Mouse (Mus musculus) forebrain, postnatal 0 days (tissue): ENCODE data around the gene Cgnl1. TPM values are rescaled to one million over a fixed set of nuclear protein-coding genes. Genes with fewer than 3 reads are reported as not detected.
"Not testable (repeated sequence)": the region's sequence is repeated elsewhere in the genome, so short reads cannot be mapped to it uniquely, and the experiment has no call there.

Source experiments
- ATAC-seq: fragments of 200-750 bp; cut with Nextera tagmentation; 2 replicates; pipeline ENCODE4 v1.8.0; 2017; ENCODE audit warnings: mild to moderate bottlenecking, moderate library complexity
- DNase-seq: peaks from one replicate; pipeline ENCODE4 v3.0.0-alpha.2; 2015
- H3K27ac ChIP-seq: fragments of 300-500 bp; sonication (generic); 2 replicates; pipeline ENCODE4 v1.5.1; 2014; ENCODE audit warnings: low read depth, mild to moderate bottlenecking, antibody characterized with exemption, low read length, moderate library complexity, mixed read lengths
- H3K27me3 ChIP-seq: fragments of 300-500 bp; sonication (generic); 2 replicates; pipeline ENCODE4 v1.6.1; 2014; ENCODE audit warnings: mild to moderate bottlenecking, low read length, mixed read lengths; ENCODE audit not compliant: insufficient read depth
- H3K36me3 ChIP-seq: fragments of 300-500 bp; sonication (generic); 2 replicates; pipeline ENCODE4 v1.6.1; 2014; ENCODE audit warnings: mild to moderate bottlenecking, moderate library complexity; ENCODE audit not compliant: insufficient read depth
- H3K4me1 ChIP-seq: fragments of 300-500 bp; sonication (generic); 2 replicates; pipeline ENCODE4 v1.6.1; 2014; ENCODE audit warnings: antibody characterized with exemption; ENCODE audit not compliant: insufficient read depth
- H3K4me2 ChIP-seq: fragments of 300-500 bp; sonication (generic); 2 replicates; pipeline ENCODE4 v1.6.1; 2014; ENCODE audit warnings: low read depth, mild to moderate bottlenecking, moderate library complexity
- H3K4me3 ChIP-seq: fragments of 300-500 bp; sonication (generic); 2 replicates; pipeline ENCODE4 v1.5.1; 2014; ENCODE audit warnings: low read depth, low read length, mixed read lengths
- H3K9ac ChIP-seq: fragments of 300-500 bp; sonication (generic); 2 replicates; pipeline ENCODE4 v1.6.1; 2014; ENCODE audit warnings: mild to moderate bottlenecking
- H3K9me3 ChIP-seq: fragments of 300-500 bp; sonication (generic); 2 replicates; pipeline ENCODE4 v1.6.1; 2016; ENCODE audit warnings: low read length
- CTCF ChIP-seq: sonication (generic); IDR thresholded peaks from 2 replicates; pipeline ENCODE4 v1.5.1; 2016; ENCODE audit warnings: antibody characterized with exemption, control low read depth, low read depth
- WGBS: fragments of 180-500 bp; shearing (Covaris S2); extraction: QIAGEN DNeasy Blood & Tissue Kit; methylation state at CpG from one replicate; pipeline ENCODE4 v1.1.7; 2014; 5-methylcytosine and 5-hydroxymethylcytosine counted together
- polyA plus RNA-seq: library from polyadenylated mRNA; unstranded; fragments of >200 nt; fragmentation: Nextera tagmentation; extraction: Ambion mirVana; gene quantifications from 2 replicates; pipeline ENCODE4 v1.2.1, GENCODE M21; 2015
- total RNA-seq: library from RNA; depleted of rRNA; stranded (reverse); fragments of >200 nt; gene quantifications from 2 replicates; pipeline ENCODE4 v1.2.3, GENCODE M21; 2014

Gene Cgnl1
- total and polyA plus RNA-seq, 2 experiments from 2014 or later, result 5.0 to 8.5 TPM

DNA sequence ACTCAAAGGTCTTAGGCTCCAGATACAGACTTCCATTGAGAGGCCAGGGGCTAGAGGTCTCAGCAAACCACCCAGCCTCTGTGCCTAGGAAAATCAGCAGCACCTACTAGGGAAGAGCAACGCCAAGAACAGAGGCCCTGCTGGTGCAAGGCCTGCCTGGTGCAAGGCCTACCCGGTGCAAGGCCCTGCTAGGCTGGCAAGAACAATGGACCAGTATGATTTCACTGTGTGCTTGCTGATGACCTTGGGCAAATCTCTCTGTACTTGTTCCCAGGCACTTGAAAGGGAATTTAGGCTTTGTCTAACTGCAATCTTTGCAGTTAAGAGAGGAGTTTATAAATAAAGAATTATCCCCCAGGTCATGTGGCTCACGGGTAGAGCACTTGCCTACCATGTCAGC, 148.8 kb downstream of the Cgnl1 start:
- no peak for ATAC-seq
- no peaks in the 10 kb centered on the region for H3K36me3 ChIP-seq
- WGBS, result 55% methylated on average over 3 of the region's 3 CpGs
- H3K4me2 ChIP-seq, result no peak overlapping the region
- H3K9ac ChIP-seq, result no peak overlapping the region
- no peaks in the 10 kb centered on the region for H3K27me3 ChIP-seq
- no peak for DNase-seq
- no peak overlapping the region for H3K27ac ChIP-seq
- no peaks in the 10 kb centered on the region for H3K4me1 ChIP-seq
- no peak overlapping the region for H3K4me3 ChIP-seq
- no peaks in the 10 kb centered on the region for H3K9me3 ChIP-seq
- no peak for TF ChIP-seq CTCF

DNA sequence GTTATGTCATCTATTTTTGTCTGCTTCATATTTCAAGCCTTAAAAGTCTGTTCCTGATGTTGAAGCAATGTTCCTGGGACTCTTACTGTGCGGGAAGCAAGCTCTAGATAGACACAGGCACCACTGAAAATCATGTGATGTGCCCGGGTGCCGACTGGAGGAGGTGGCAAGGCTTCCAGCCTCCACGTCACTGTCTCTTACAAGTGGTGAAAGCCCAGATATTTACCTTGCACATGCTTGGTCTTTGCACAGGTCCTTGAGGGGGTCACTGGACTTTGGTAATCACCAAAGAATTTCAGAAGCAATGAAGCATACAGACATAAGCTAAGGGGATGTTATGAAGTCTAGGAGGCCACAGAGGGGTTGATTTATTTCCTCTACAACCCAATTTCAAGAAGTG, 149.4 kb downstream of the Cgnl1 start:
- no peak overlapping the region for H3K27ac ChIP-seq
- no peaks in the 10 kb centered on the region for H3K4me1 ChIP-seq
- ATAC-seq (no peak), DNase-seq (no peak)
- no peaks in the 10 kb centered on the region for H3K27me3 ChIP-seq
- no peak overlapping the region for H3K4me2 ChIP-seq
- no peak for TF ChIP-seq CTCF
- H3K4me3 ChIP-seq, result no peak overlapping the region
- no peaks in the 10 kb centered on the region for H3K36me3 ChIP-seq
- WGBS, result 91% methylated on average over 4 of the region's 4 CpGs
- H3K9ac ChIP-seq, result no peak overlapping the region
- no peaks in the 10 kb centered on the region for H3K9me3 ChIP-seq

- ATAC-seq, DNase-seq, H3K27ac ChIP-seq, H3K4me1 ChIP-seq, H3K9me3 ChIP-seq, H3K36me3 ChIP-seq, H3K4me2 ChIP-seq, H3K27me3 ChIP-seq, H3K4me3 ChIP-seq, H3K9ac ChIP-seq: not testable (repeated sequence)
- WGBS, result 79% methylated on average over 5 of the region's 5 CpGs
Observed at GRCm38 (mm10) chr9:71620116-71620515, 151.3 kb downstream of the Cgnl1 start.

DNA sequence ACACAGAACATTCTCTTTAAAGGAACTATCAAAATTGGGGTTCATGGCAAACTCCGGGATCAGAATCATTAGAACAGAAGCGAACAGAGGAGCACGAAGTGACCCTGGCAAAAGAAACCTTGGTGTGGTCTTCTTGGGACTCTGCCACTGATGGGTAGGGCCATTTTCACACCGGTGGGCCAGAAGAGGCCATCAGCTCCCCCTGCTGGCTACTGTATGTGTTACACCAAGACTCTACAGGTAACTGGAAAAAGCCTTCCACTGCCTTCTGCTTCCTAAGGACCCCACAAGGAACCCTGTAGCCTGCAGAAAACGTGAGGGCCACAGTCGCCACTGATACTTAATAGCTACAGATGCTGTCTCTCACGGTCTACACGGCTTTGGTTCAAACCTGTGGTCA, 154.0 kb downstream of the Cgnl1 start:
- H3K9ac ChIP-seq, result no peak overlapping the region
- WGBS, result 64% methylated on average over 8 of the region's 8 CpGs
- no peak overlapping the region for H3K4me2 ChIP-seq
- no peak overlapping the region for H3K4me3 ChIP-seq
- TF ChIP-seq CTCF, result peak; percentile 59
- H3K27ac ChIP-seq, result no peak overlapping the region
- H3K4me1 ChIP-seq, result no peaks in the 10 kb centered on the region
- DNase-seq (no peak), ATAC-seq (no peak)
- H3K9me3 ChIP-seq, result no peaks in the 10 kb centered on the region
- H3K36me3 ChIP-seq, result no peaks in the 10 kb centered on the region
- H3K27me3 ChIP-seq, result no peaks in the 10 kb centered on the region

DNA sequence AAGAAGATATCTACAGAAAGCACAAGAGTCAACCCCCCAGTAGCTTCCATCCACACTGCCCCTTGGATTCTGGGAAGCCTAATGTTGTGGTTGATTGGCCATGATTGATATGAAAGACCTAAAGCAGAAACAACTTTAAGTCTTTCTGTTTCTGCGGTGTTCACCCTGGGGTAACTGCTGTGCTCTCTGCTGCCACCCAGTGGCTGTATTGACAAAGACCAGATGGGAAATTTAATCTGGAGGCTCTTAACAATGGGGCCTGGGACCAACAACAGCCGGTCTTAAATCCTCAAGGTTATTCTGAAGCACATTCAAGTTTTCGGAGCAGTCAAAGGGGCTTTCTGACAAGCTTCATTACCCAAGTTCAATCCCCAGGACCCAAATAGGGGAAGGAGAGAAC, 155.2 kb downstream of the Cgnl1 start:
- ATAC-seq, result peak; percentile 60
- peak; percentile 91 for TF ChIP-seq CTCF
- peak; percentile 86 for DNase-seq
- no peaks in the 10 kb centered on the region for H3K4me1 ChIP-seq
- H3K36me3 ChIP-seq, result no peaks in the 10 kb centered on the region
- H3K27me3 ChIP-seq, result no peaks in the 10 kb centered on the region
- H3K27ac ChIP-seq, result no peak overlapping the region
- H3K4me2 ChIP-seq, result no peak overlapping the region
- 4% methylated on average over 3 of the region's 3 CpGs for WGBS
- no peak overlapping the region for H3K9ac ChIP-seq
- H3K9me3 ChIP-seq, result no peaks in the 10 kb centered on the region
- H3K4me3 ChIP-seq, result no peak overlapping the region

- no peak for ATAC-seq
Observed at GRCm38 (mm10) chr9:71614643-71615042, 156.8 kb downstream of the Cgnl1 start.

DNA sequence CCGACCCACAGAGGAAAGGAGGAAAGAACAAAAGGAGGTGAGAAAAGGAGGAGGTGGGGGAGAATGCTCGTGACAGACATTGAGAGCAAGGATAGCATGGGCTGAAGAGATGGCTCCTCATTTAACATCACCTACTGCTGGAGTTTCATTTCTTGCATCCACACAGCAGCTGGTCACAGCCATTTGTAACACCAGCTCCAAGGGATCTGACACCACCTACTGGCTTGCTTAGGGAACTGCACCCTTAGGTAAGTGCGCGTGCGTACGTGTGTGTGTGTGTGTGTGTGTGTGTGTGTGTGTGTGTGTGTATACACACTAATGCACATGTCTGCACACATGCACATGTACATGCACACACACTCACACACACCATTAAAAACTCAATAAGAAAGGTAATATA, 158.4 kb downstream of the Cgnl1 start:
- Histone ChIP-seq H3K36me3 (no peaks in the 10 kb centered on the region), H3K27me3 (no peaks in the 10 kb centered on the region), H3K4me2 (no peak overlapping the region), H3K4me3 (no peak overlapping the region), H3K27ac (no peak overlapping the region), H3K9ac (no peak overlapping the region), H3K4me1 (no peaks in the 10 kb centered on the region), H3K9me3 (no peaks in the 10 kb centered on the region)
- WGBS, result 88% methylated on average over 6 of the region's 6 CpGs
- TF ChIP-seq CTCF, result peak; percentile 73
- DNase-seq (no peak), ATAC-seq (no peak)

More at GRCm38 (mm10) chr9:71614643-71615042, 156.8 kb downstream of the Cgnl1 start:
- Histone ChIP-seq H3K4me1 (no peaks in the 10 kb centered on the region), H3K36me3 (no peaks in the 10 kb centered on the region), H3K9me3 (no peaks in the 10 kb centered on the region), H3K4me3 (no peak overlapping the region), H3K27ac (no peak overlapping the region), H3K4me2 (no peak overlapping the region), H3K9ac (no peak overlapping the region), H3K27me3 (no peaks in the 10 kb centered on the region)
- 28% methylated on average over 2 of the region's 2 CpGs for WGBS
- peak; percentile 29 for DNase-seq
- TF ChIP-seq CTCF, result peak; percentile 70

DNA sequence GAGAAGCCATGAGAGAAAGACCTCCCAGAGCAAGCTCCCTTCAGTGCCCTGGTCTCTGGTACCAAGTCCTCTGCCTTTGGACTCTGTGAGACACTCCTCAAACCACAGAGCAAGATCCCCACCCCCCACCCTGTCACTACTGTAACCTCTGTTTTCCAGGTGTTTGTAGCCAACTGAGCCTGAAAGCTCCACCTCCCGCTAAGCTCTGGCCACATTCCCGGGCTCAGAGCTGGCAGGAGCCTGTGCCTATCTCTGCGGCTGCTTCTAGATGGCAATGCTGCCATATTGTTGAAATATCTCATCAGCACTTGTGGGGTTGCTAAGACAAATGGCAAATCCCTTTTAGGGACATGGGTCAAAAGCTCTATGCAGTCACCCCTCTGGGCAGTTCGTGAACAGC, 159.5 kb downstream of the Cgnl1 start:
- TF ChIP-seq CTCF, result no peak
- H3K4me1 ChIP-seq, result no peaks in the 10 kb centered on the region
- H3K27ac ChIP-seq, result no peak overlapping the region
- ATAC-seq (no peak), DNase-seq (no peak)
- no peak overlapping the region for H3K4me2 ChIP-seq
- 72% methylated on average over 4 of the region's 4 CpGs for WGBS
- H3K4me3 ChIP-seq, result no peak overlapping the region
- no peaks in the 10 kb centered on the region for H3K27me3 ChIP-seq
- no peaks in the 10 kb centered on the region for H3K9me3 ChIP-seq
- H3K9ac ChIP-seq, result no peak overlapping the region
- no peaks in the 10 kb centered on the region for H3K36me3 ChIP-seq
